Mouse (Mus musculus): Measurements from ENCODE around the gene Pou6f2. TPM values are rescaled to one million over a fixed set of nuclear protein-coding genes. Genes with fewer than 3 reads are reported as not detected.

The Pou6f2 gene
- not detected for total RNA-seq (2023)

GRCm38 (mm10) chr13:18397586-18397985 is at the start of gene Pou6f2:
TSS of gene Pou6f2 (minus strand) at chr13:18397686.

